Mouse (Mus musculus) adrenal gland (tissue): ENCODE data around the gene Arhgef25.

Experiments
- intact Hi-C: fragments of 180-260 bp; cut with DNase I; formaldehyde crosslinking; loops from one replicate; pipeline ENCODE4 v1.15.1; 2025

Arhgef25 gene

GRCm38 (mm10) chr10:127187371-127188078 lies 2.4 kb downstream of the Arhgef25 start:
- intact Hi-C loops = no loop called here

- intact Hi-C loops = no loop called here
Observed at GRCm38 (mm10) chr10:127186451-127186850, 3.4 kb downstream of the Arhgef25 start.

- intact Hi-C loops = no loop called here
Observed at GRCm38 (mm10) chr10:127185506-127185905, 4.4 kb downstream of the Arhgef25 start.

GRCm38 (mm10) chr10:127185101-127185500 lies 4.8 kb downstream of the Arhgef25 start:
- intact Hi-C loops = no loop called here

GRCm38 (mm10) chr10:127183759-127184158 lies 6.1 kb downstream of the Arhgef25 start:
- intact Hi-C loops = no loop called here

- intact Hi-C loops = no loop called here
Observed at GRCm38 (mm10) chr10:127182624-127183023, 7.3 kb downstream of the Arhgef25 start.

GRCm38 (mm10) chr10:127181566-127181965 lies 8.3 kb downstream of the Arhgef25 start:
- intact Hi-C loops = no loop called here

- intact Hi-C loops = no loop called here
Observed at GRCm38 (mm10) chr10:127180695-127181047, 9.2 kb downstream of the Arhgef25 start.

- intact Hi-C loops = loop anchor here (5.0 kb wide), 1 partner anchor 147 kb away; no protein-coding TSS in a partner anchor
Observed at GRCm38 (mm10) chr10:127179871-127180694, 9.8 kb downstream of the Arhgef25 start, which contains the start of gene Slc26a10. Gene Slc26a10 (minus strand): TSS chr10:127180645.

GRCm38 (mm10) chr10:127178286-127179027 lies 11.4 kb downstream of the Arhgef25 start:
- intact Hi-C loops = loop anchor here (5.0 kb wide), 1 partner anchor 149 kb away; no protein-coding TSS in a partner anchor

- intact Hi-C loops = loop anchor here (2.0 to 5.0 kb wide), 2 partner anchors 51 to 150 kb away; no protein-coding TSS in a partner anchor
Observed at GRCm38 (mm10) chr10:127177719-127178118, 12.2 kb downstream of the Arhgef25 start.

GRCm38 (mm10) chr10:127177235-127177634 lies 12.6 kb downstream of the Arhgef25 start:
- intact Hi-C loops = loop anchor here (2.0 to 5.0 kb wide), 2 partner anchors 52 to 150 kb away; no protein-coding TSS in a partner anchor

GRCm38 (mm10) chr10:127176756-127177155 lies 13.1 kb downstream of the Arhgef25 start:
- intact Hi-C loops = loop anchor here (2.0 to 5.0 kb wide), 2 partner anchors 52 to 151 kb away; no protein-coding TSS in a partner anchor

GRCm38 (mm10) chr10:127176228-127176627 lies 13.7 kb downstream of the Arhgef25 start:
- intact Hi-C loops = loop anchor here (2.0 to 5.0 kb wide), 2 partner anchors 53 to 151 kb away; no protein-coding TSS in a partner anchor

- intact Hi-C loops = no loop called here
Observed at GRCm38 (mm10) chr10:127174170-127174569, 15.7 kb downstream of the Arhgef25 start.

- intact Hi-C loops = no loop called here
Observed at GRCm38 (mm10) chr10:127173148-127174065, 16.5 kb downstream of the Arhgef25 start.

GRCm38 (mm10) chr10:127171631-127172200 lies 18.2 kb downstream of the Arhgef25 start:
- intact Hi-C loops = no loop called here

- intact Hi-C loops = no loop called here
Observed at GRCm38 (mm10) chr10:127170837-127171272, 19.0 kb downstream of the Arhgef25 start.

GRCm38 (mm10) chr10:127170002-127170401 lies 19.9 kb downstream of the Arhgef25 start:
- intact Hi-C loops = no loop called here
